Mouse (Mus musculus) midbrain, postnatal 0 days (tissue): ENCODE data around the gene Bhmt2. TPM values are rescaled to one million over a fixed set of nuclear protein-coding genes. Genes with fewer than 3 reads are reported as not detected.

Experiments used
- ATAC-seq: fragments of 200-750 bp; cut with Nextera tagmentation; 2 replicates; pipeline ENCODE4 v1.8.0; 2017; ENCODE audit warnings: moderate number of reproducible peaks, mild to moderate bottlenecking, moderate TSS enrichment, moderate library complexity; ENCODE audit not compliant: low FRiP score
- DNase-seq: peaks from one replicate; pipeline ENCODE4 v3.0.0-alpha.2; 2015; ENCODE audit warnings: low spot score
- H3K27ac ChIP-seq: fragments of 300-500 bp; sonication (generic); 2 replicates; pipeline ENCODE4 v1.5.1; 2014; ENCODE audit warnings: low read depth, mild to moderate bottlenecking, low read length, mixed read lengths
- H3K27me3 ChIP-seq: fragments of 300-500 bp; sonication (generic); 2 replicates; pipeline ENCODE4 v1.6.1; 2014; ENCODE audit warnings: low read length, control low read depth, mixed read lengths; ENCODE audit not compliant: insufficient read depth
- H3K36me3 ChIP-seq: fragments of 300-500 bp; sonication (generic); 2 replicates; pipeline ENCODE4 v1.6.1; 2014; ENCODE audit warnings: low read length, control low read depth, mixed read lengths; ENCODE audit not compliant: insufficient read depth
- H3K4me1 ChIP-seq: fragments of 300-500 bp; sonication (generic); 2 replicates; pipeline ENCODE4 v1.6.1; 2014; ENCODE audit warnings: mild to moderate bottlenecking, control low read depth, antibody characterized with exemption, low read length, mixed read lengths; ENCODE audit not compliant: insufficient read depth
- H3K4me2 ChIP-seq: fragments of 300-500 bp; sonication (generic); 2 replicates; pipeline ENCODE4 v1.6.1; 2014; ENCODE audit warnings: low read depth, mild to moderate bottlenecking, low read length, mixed read lengths; ENCODE audit not compliant: poor library complexity, severe bottlenecking
- H3K4me3 ChIP-seq: fragments of 300-500 bp; sonication (generic); 2 replicates; pipeline ENCODE4 v1.5.1; 2014; ENCODE audit warnings: low read depth, mild to moderate bottlenecking, low read length, moderate library complexity
- H3K9ac ChIP-seq: fragments of 300-500 bp; sonication (generic); replicated peaks from 2 replicates; pipeline ENCODE4 v1.6.1; 2014; ENCODE audit warnings: mild to moderate bottlenecking, low read length, moderate library complexity, mixed read lengths; ENCODE audit not compliant: poor library complexity, severe bottlenecking
- H3K9me3 ChIP-seq: fragments of 300-500 bp; sonication (generic); 2 replicates; pipeline ENCODE4 v1.6.1; 2016; ENCODE audit warnings: low read length, control low read depth
- CTCF ChIP-seq: IDR thresholded peaks from 2 replicates; pipeline ENCODE4 v1.5.1; 2016; ENCODE audit warnings: antibody characterized with exemption, mild to moderate bottlenecking
- WGBS: fragments of 180-500 bp; shearing (Covaris S2); extraction: QIAGEN DNeasy Blood & Tissue Kit; methylation state at CpG from one replicate; pipeline ENCODE4 v1.1.7; 2014; 5-methylcytosine and 5-hydroxymethylcytosine counted together
- polyA plus RNA-seq: library from polyadenylated mRNA; unstranded; fragments of >200 nt; fragmentation: Nextera tagmentation; extraction: Ambion mirVana; gene quantifications from 2 replicates; pipeline ENCODE4 v1.2.1, GENCODE M21; 2015
- total RNA-seq: library from RNA; depleted of rRNA; stranded (reverse); fragments of >200 nt; gene quantifications from 2 replicates; pipeline ENCODE4 v1.2.3, GENCODE M21; 2014

Bhmt2 gene
- total and polyA plus RNA-seq, 2 experiments from 2014 or later: not detected

DNA sequence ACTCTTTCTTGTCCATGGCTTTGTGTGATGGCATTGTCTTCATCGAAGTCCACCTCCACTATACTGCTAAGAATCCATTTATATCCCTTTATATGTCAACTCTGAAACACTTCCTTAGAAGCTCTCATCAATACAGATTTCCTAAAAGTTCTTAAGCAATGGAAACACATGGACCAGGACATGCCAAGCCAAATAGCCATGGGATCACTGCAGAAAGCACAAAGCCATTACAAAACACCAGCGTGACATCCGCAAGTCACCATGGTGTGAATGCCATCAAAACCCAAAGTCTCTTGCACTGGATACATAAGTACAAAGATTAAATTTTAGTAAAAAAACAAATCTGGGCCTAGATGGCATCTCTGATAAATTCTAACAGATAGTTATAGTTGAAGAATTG lies 15.5 kb upstream of the Bhmt2 start:
- WGBS: 90% methylated on average over 3 of the region's 3 CpGs
- Histone ChIP-seq H3K9ac (no peak overlapping the region), H3K4me1 (no peaks in the 10 kb centered on the region), H3K27me3 (no peaks in the 10 kb centered on the region), H3K4me2 (no peak overlapping the region), H3K27ac (no peak overlapping the region), H3K4me3 (no peak overlapping the region), H3K9me3 (no peaks in the 10 kb centered on the region), H3K36me3 (no peaks in the 10 kb centered on the region)
- no peak for DNase-seq
- no peak for TF ChIP-seq CTCF
- no peak for ATAC-seq

DNA sequence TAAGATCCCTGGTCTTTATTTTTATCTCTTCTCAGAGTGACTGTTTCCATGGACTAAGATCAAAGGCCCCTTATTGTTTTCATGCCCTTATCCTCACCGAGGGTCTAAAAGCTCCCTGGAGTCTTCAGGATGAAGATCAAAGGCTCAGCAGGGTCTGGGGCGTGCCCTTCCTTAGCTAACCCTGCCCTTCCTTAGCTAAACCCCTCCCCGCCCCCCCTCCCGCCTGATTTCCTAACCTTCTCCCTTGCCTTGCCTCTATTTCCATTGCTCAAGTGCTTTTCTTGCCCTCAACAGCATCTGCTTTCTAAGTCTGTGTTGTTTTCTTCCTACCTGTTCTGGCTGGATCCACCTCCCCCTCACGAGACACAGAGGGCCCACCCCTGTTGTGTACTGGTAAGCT lies 13.2 kb upstream of the Bhmt2 start:
- 11% methylated on average over 4 of the region's 5 CpGs for WGBS
- Histone ChIP-seq H3K4me2 (no peak overlapping the region), H3K4me3 (no peak overlapping the region), H3K9ac (no peak overlapping the region), H3K36me3 (no peaks in the 10 kb centered on the region), H3K4me1 (no peaks in the 10 kb centered on the region), H3K27me3 (no peaks in the 10 kb centered on the region), H3K9me3 (no peaks in the 10 kb centered on the region), H3K27ac (no peak overlapping the region)
- ATAC-seq (no peak), DNase-seq (no peak)
- no peak for TF ChIP-seq CTCF

DNA sequence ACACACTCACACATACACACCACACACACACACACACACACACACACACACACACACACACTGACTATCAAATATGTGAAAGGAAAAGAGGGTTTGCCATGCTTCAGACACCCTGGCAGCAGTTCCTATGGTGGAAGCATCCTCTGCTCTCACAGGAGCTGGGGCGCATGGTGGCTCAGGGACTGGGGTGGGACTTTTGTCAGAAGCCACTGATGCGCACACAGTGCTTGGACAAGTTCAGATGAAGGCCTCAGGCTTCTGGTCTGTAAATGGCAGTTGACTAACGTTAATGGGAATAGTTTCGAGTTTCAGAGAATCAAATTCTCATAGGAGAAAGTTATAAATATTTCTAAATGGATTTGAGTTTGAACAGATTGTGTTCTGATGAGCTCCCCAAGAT lies 11.1 kb upstream of the Bhmt2 start:
- no peak for DNase-seq

DNA sequence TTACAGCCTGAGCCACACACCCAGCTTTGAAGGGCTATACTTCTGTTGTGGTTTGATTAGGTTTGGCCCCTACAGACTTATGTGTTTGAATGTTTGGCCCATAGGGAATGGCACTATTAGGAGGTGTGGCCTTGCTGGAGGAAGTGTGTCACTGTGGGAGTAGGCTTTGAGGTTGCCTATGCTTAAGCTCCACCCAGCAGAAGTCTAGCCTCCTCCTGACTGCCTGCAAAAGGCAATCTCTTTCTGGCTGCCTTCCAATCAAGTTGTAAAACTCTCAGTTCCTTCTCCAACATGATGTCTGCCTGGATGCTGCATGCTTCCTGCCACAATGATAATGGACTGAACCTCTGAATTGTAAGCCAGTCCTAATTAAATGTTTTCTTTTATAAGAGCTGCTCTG lies 9.2 kb upstream of the Bhmt2 start:
- Histone ChIP-seq H3K27ac (no peak overlapping the region), H3K9me3 (no peaks in the 10 kb centered on the region), H3K27me3 (no peaks in the 10 kb centered on the region), H3K9ac (no peak overlapping the region), H3K36me3 (no peaks in the 10 kb centered on the region), H3K4me1 (no peaks in the 10 kb centered on the region), H3K4me2 (no peak overlapping the region), H3K4me3 (no peak overlapping the region)
- ATAC-seq (no peak), DNase-seq (peak; percentile 12)
- TF ChIP-seq CTCF: no peak

More for the DNA sequence above, 11.1 kb upstream of the Bhmt2 start:
- no peak overlapping the region for H3K27ac ChIP-seq
- H3K9me3 ChIP-seq: no peaks in the 10 kb centered on the region
- no peaks in the 10 kb centered on the region for H3K36me3 ChIP-seq
- no peak for ATAC-seq
- H3K27me3 ChIP-seq: no peaks in the 10 kb centered on the region
- no peak overlapping the region for H3K4me2 ChIP-seq
- H3K9ac ChIP-seq: no peak overlapping the region
- WGBS: 59% methylated on average over 4 of the region's 4 CpGs
- no peak for TF ChIP-seq CTCF
- H3K4me3 ChIP-seq: no peak overlapping the region
- no peaks in the 10 kb centered on the region for H3K4me1 ChIP-seq

DNA sequence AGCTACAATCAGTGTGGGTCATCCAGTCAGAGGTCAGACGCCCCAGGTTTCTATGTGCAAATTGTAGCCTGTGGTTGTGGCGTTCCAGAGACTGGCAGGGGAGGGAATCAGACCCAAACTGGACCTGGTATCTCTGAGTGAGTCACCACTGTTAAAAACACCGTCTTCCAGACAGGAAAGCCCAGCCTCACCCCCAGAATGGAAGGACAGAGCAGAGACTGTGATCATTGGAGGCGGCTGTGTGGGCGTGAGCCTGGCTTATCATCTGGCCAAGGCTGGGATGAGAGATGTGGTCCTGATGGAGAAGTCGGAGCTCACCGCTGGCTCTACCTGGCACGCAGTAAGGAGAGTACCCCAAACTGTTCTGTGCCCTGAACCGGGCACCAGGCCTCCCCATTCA lies 2.8 kb upstream of the Bhmt2 start:
- TF ChIP-seq CTCF: no peak
- Histone ChIP-seq H3K4me1 (no peaks in the 10 kb centered on the region), H3K36me3 (no peaks in the 10 kb centered on the region), H3K9me3 (no peaks in the 10 kb centered on the region), H3K27ac (no peak overlapping the region), H3K4me3 (no peak overlapping the region), H3K27me3 (0 out of 2 replicates have a peak, but pooled peaks cover 3% of the 10 kb centered on the region), H3K9ac (no peak overlapping the region), H3K4me2 (no peak overlapping the region)
- no peak for DNase-seq
- ATAC-seq: no peak
- 82% methylated on average over 9 of the region's 9 CpGs for WGBS

DNA sequence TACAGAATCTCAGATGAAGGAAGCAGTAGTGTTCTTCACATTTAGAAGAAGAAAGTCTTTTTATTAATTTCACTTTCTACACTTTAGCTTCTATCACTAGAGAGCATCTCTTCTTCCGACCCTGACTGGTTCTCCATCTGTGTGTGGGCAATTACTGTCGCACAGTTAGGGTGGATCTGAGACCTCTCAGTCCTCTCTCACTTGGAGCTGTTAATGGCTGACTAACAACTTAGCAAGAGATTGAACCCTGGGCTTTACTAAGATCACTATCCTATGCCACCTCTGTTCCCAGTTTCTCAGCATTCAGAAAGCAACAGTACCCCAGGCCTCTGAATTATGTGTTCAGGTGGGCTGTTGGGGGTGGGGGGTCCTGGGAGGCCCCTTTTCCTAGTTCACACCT lies 806 bp downstream of the Bhmt2 start:
- H3K9me3 ChIP-seq: no peaks in the 10 kb centered on the region
- H3K4me1 ChIP-seq: no peaks in the 10 kb centered on the region
- 0 out of 2 replicates have a peak, but pooled peaks cover 3% of the 10 kb centered on the region for H3K27me3 ChIP-seq
- no peak overlapping the region for H3K4me2 ChIP-seq
- no peak overlapping the region for H3K4me3 ChIP-seq
- no peak for TF ChIP-seq CTCF
- H3K27ac ChIP-seq: no peak overlapping the region
- DNase-seq (no peak), ATAC-seq (no peak)
- no peak overlapping the region for H3K9ac ChIP-seq
- WGBS: 82% methylated on average over 2 of the region's 2 CpGs
- no peaks in the 10 kb centered on the region for H3K36me3 ChIP-seq

DNA sequence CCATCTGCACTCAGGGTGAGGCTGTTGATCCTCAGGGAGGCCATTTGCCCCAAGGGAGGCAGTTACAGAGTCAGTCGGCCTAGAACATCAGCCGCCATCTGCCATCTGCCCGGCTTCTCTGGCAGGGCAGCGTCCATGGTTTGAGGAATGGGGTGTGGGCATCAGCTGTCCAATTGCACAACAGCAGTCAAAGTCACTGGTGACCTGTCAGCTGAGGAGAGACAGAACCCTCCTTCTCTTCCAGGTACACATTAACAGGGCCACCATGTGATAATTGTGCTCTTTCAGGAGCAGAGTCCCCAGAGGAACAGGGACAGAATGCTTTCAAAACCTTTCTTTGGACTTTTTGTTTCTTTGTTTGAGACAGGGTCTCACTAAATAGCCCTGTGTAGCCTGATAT lies 1.7 kb downstream of the Bhmt2 start:
- DNase-seq (no peak), ATAC-seq (no peak)
- Histone ChIP-seq H3K9me3 (no peaks in the 10 kb centered on the region), H3K4me2 (no peak overlapping the region), H3K27ac (no peak overlapping the region), H3K4me1 (no peaks in the 10 kb centered on the region), H3K4me3 (no peak overlapping the region), H3K9ac (no peak overlapping the region), H3K36me3 (no peaks in the 10 kb centered on the region), H3K27me3 (0 out of 2 replicates have a peak, but pooled peaks cover 3% of the 10 kb centered on the region)
- 94% methylated on average over 4 of the region's 4 CpGs for WGBS
- no peak for TF ChIP-seq CTCF
